Mouse (Mus musculus) retina, adult 2 months (tissue): ENCODE data around the gene Hsd17b1.

Source experiments
- DNase-seq: peaks from one replicate; pipeline ENCODE4 v3.0.0-alpha.2; 2012; ENCODE audit warnings: low read depth, low spot score

Hsd17b1 gene

DNA sequence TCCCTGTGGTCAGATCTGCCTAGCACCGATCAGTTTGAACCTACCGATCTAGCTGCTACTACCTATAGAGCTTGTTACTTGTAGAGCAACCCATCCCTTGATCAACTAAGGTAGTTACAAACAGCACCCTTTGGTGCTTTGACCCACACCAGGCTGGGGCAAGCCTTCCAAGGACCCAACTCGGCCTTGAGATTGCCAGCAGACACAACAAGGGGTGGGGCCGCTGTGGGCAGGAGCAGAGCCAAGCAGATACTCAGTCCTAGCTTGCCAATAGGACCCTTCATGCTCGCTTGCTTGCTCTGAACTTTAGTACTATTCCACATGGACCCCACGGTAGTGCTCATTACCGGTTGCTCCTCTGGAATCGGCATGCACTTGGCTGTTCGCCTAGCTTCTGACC lies at the start of gene Hsd17b1:
TSS of gene Hsd17b1 (plus strand) at position 291 of the 400 bp plus-strand sequence.
- DNase-seq = no peak

DNA sequence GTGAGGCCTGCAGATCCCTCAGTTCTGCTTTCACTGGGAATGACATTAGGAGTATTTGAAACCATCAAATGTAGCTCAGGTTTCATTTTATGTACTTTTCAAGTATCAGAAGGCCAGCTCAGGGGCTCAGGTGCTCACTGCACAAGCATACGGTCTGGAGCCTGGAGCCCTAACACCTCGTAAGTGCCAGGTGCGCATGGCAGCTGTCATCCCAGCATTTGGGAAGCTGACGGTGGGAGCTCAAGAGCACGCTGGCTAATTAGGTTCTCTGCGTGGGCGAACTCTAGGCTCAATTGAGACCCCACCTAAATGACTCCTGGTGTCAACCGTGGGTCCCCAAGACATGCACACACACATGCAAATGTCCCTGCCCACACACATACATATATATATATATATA lies 48.9 kb upstream of the Hsd17b1 start:
- no peak for DNase-seq

DNA sequence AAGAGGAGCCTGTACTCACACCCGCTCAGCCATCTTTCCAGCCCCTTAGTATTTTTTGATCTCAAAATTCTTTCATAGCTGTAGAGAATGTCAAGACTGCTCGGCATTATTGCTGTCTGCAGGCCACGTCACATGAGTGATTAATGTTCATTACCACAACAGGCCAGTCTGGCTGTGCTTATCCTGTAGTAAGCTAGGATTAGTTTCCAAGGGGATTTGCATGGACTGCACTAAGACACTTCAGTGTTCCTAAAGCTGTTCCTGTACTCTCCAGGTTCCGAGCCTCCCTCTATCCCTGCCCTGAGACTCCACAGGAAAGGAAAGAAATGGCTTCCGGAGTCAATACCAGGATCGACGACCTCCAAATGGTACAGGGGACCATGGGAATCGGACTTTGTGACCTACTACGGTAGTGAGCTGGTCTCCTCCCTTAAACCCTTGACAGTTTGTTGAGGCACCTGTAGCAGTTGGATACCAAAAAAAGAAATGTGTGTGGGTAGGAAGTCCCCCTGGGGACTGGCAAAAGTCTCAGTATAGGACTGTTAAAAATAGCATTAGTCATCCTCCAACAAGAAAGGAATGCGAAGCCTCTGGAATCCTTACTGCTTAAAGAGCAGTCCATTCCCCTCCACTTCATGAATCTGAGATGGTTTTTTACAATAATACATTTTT lies 47.9 kb upstream of the Hsd17b1 start:
- DNase-seq = peak; percentile 72

DNA sequence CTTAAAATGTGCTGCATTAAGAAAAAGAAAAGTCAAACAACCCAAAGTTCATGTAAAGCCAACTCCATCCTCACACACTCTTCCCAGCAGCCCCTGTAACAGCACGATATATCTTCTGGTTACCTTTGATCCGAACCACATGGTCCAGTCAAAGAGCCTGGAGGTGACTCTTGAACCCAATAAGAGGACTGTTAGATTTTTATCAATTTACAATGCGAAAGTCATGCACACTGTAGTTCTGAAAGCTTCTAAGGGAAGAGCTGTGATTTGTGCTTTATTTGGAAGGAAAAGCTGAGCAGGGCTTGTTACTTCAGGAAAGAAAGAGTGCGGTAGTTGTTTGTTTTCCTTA lies 47.4 kb upstream of the Hsd17b1 start:
- no peak for DNase-seq

DNA sequence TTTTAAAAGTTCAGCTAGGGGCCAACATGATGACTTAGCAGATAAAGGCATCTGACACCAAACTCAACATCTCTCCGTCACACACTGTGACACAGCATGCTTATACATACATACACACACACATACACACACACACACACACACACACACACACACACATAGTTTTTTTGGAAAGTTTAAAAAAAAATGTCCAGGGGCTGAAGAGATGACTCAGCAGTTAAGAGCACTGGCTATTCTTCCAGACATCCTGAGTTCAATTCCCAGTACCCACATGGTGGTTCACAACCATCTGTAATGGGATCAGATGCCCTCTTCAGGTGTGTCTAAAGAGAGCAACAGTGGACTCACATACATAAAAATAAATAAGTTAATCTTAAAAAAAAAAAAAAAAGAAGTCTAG lies 46.7 kb upstream of the Hsd17b1 start:
- no peak for DNase-seq

DNA sequence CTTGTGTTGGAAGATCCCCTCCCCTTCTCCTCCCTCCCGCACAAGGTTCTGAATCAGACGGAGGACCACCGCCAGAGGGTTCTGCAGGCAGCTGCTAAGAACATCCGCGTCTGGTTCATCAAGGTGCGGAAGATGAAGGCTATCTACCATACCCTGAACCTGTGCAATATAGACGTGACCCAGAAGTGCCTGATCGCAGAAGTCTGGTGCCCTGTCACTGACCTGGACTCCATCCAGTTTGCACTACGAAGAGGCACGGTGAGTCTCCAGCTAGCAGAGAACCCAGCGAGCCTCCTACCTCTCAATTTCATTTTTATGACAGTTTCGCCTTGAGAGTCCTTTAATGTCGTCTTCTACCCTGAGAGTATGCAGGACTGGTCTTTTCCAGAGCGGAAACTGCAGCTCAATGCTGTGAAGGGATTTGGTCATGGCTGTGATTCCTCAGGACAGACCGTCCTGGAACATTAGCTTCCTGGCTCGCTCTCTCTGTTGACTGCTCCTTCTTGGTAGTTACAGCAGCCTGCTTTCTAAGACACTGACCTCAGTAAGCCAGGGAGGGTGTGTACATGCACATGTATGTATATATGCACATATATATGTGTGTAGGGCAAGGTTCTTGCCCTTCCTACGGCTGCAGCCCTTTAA lies 44.2 kb upstream of the Hsd17b1 start:
- no peak for DNase-seq

DNA sequence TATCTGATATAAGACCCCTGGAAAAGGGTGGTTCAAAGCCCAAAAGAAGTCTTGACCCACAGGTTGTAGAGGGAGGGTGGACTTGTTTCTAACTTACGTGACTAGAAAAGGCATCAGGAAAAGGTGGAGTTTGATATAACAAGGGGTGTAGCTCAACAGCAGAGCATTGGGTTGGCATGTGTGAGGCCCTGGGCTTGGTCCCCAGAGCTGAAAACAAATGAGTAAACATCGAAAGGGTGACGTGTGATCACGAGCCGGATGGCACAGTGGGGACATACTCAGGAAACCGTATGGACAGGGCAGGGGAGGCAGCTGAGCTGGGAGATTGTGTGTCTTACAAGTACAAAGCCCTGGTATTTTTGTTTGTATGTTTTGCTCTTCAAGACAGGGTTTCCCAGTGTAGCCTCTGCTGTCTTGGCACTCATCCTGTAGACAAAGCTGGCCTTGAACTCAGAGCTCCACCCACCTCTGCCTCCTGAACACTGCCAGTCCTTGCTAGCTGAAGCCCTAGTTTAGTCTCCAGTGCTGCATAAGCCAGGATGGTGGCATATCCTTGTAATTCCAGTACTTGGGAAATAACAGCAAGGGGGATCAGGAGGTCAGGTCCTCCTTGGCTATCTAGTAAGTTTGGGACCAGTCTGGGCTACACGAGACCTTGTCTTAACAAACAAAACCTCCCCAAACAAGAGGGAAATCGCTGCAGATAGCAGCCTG lies 43.4 kb upstream of the Hsd17b1 start:
- DNase-seq = no peak

DNA sequence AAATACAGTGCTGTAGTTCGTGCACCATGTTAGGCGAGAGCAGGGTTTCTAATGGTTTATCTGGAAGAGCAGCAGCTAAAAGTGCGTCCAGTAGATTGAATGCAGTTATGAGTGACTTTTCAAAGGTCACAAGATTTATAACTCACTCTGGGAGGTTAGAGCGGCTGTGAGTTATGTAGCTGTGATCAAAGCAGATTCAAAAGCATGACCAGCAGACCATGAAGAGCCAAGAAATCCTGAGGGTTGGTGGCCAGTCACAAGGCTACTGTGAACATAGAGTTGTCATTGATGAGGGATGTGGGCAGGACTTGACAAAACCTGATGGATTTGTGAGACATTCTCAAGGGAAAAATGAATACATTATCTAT lies 42.9 kb upstream of the Hsd17b1 start:
- no peak for DNase-seq

DNA sequence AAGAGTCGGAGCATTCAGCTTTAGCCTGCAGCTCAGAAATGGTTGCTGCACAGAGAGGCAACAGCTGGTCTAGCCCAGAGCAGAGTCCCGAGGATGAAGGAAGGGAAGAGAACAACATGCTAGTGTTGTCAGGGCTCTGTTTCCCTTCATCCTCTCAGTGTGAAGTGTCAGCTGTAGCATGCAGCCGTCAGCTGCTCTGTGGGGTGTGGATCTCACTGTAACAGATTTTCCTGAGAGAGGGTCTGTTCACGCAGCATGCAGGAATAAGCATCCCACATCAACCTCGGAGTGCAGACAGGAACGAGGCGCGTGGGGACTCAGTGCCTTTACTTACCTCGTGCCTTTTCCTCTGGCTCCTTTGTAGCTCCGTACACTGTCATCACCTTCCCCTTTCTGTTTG lies 40.4 kb upstream of the Hsd17b1 start:
- no peak for DNase-seq

DNA sequence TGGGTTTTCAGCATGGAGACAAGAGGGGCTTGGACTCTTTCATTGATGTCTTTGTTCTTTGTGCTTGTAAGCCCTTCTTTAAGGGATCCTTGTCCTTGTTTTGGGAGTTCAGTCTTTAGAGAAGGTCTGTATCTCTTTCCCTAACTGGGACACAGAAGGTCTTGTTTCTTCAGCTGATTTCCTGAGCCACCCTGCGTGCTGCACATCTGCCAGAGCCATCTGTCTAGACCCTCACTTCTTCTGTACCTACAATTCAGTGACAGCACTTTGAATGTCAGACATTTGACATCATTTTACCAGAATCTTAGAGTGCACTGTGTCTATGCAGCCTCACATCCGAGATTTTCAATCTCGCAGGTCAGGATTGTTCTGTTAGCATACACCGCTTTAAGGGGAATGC lies 32.4 kb upstream of the Hsd17b1 start:
- no peak for DNase-seq

DNA sequence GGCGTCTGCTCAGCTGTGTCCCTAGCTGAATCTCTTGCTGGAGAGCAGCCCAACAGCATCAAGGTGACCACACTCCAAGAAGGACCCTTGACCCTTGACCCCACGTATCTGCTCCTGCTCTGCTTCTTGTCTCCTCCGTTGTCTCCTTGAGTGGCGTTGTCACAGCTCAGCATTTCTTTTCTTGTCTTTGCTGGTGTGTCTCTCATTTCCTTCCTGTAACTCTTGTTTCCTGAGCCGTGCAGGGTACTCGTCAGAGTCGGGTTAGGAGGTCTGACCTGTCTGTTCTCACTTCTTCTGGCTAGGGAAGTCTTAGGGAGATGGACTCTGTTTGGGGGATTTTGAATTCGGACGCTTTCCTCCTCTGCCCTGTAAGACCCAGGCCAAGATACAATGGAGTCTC lies 31.8 kb upstream of the Hsd17b1 start:
- no peak for DNase-seq

DNA sequence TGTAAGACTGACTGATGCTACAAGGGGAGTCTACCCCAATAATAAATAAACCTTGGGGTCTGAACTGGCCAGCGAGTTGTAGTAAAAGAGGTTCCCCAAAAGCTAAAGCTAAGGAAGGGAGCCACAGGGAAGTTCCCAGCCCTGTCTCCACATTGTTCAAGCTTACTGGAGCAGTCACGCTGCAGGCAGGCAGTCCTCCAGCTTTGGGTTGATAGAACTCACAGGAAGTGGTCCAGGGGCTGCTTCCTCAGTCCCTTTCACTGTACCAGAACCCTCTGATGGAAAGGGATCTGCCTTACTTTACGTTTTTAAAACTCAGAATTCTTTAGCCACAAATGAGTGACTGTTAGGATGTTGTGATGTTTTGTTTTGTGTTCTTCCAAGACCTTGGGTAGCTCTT lies 30.7 kb upstream of the Hsd17b1 start:
- DNase-seq = no peak

DNA sequence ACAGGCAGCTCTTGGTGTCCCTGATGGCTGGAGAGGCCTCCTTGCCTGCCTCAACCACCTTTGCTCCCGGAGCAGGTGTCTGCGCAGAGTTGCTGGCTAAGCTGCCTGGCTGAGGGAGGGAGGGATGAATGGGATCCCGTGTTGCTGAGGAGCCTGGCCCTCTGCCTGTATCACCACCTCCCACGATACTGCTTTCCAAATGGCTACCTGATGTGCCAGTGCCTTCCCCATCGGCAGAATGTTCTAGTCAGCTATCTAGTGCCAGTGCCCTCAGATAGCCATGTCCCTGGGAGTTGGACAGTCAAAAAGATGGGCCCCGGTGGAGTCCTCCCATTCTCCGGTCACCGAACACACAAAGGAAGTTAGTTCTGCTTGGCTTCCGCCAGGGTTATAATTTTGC lies 27.9 kb upstream of the Hsd17b1 start:
- no peak for DNase-seq

DNA sequence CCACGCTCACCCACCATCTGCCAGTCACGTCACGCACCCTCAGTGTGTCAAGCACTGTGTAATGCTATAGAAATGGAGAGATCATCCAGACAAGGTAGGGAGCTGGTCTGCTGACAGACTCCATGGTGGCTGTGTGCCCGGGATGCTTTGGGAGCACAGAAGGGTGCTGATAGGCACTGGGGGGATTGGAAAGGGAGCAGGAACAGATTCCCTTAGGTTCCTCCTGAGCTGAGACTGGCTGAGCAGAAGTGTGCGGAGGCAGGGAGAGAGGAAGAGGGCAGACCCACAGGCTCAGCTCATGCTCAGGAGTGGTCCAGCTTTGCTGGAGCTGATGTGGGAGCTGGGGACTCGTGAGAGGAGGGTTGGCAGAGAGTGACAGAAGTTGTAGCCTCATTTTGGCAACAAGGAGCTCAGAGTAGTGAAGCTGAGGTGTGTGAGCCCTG lies 27.1 kb upstream of the Hsd17b1 start:
- DNase-seq = no peak

DNA sequence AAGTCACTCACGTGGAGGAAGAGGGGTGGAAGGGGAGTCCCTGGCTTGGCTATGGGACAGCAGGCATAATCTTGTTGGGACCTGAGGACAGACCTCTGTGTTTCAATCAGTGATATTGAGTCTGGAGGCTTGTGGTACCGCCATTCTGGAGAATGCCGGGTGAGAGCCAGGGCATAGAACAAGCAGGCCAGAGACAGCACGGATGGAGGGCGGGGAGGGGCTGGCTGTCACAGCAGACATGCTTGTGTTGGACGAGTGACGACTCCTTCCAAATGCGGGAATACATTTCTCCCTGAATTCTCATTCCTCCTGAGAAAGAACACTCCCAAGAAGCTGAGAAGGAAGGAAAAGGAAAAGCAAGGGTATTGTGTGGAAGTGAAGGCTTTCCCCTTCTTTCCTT lies 26.6 kb upstream of the Hsd17b1 start:
- DNase-seq = no peak

DNA sequence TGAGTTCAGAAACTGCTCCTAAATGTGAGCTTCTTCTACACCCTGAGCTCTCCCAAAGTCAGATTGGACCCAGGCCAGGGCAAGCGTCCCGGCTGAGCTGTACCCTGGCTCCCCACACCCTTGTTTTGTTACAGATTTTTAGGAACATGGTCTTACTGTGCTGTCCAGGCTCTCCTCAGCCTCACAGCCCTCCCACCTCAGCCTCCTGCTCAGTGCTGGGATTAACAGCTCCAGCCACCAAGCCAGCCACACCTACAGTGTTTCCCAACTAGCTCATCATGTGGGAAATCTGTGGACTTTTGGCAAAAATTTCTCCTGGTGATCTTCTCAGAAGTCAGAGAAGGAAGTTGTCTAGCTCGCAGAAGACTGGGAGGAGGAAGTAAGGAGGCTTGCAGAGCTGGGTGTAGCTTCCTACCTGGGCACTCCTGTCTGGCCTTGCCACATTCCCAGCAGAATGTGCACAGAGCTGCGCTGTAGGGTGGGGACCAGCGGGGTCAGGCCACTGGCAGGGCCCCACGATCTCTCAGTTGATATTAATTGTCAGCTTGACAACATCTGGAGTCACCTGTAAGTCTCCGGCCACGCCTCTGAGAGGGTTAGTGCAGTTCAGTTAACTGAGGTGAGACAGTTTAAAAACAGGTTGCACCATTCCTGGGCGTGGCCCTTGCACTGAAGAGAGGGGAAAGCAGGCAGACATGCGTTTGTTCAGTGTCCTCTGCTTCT lies 25.3 kb upstream of the Hsd17b1 start:
- no peak for DNase-seq

DNA sequence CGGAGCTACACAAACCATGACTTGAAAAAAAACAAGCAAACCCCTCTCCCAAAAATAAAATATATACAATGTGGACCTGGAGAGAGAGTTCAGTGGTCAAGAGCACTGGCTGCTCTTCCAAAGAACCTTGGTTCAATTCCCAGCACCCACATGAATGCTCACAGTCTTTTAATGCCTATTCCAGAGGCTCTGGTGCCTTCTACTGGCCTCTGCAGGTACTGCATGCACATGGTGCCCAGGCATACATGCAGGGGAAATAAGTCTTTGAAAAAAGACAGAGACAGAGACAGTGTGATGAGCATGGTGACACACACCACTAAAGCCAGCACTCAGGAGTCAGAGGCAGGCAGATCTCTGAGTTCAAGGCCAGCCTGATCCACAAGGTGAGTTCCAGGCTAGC lies 24.2 kb upstream of the Hsd17b1 start:
- no peak for DNase-seq

DNA sequence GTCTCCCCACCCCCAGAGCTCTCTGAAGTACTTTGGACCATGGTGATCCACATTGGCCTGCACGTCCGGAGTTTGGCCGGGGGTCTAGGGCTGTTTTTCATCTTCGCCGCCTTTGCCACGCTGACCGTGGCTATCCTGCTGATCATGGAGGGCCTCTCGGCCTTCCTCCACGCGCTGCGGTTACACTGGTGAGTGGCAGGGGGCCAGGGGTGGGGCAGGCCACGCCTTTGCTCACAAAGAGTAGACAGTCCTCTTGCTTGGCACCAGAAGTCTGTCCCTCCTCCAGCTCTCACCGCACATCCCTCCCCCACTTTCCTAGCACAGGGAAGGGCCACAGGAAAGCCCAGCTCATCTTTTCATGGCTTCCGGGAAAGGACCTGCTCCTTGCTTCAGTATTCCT lies 22.8 kb upstream of the Hsd17b1 start:
- no peak for DNase-seq

DNA sequence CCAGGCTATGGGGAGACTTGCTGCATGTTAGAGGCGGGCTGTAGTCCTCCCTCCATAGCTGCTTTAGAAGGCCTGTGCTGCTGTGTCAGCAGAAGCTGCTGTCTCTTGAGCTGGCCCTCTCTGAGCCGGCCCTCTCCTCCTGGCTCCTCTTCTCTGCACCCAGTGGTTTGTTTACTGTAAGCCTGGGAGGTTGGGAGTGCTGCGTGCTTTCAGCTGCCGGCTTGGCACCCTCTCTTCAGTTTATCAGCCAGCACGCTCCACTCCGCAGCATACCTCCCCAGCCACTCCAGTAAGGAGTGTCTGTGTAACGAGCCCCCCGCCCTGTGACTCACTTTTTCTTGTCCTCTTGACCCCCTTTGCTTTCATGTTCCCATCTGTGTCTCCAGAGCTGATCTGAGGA lies 21.3 kb upstream of the Hsd17b1 start:
- no peak for DNase-seq

DNA sequence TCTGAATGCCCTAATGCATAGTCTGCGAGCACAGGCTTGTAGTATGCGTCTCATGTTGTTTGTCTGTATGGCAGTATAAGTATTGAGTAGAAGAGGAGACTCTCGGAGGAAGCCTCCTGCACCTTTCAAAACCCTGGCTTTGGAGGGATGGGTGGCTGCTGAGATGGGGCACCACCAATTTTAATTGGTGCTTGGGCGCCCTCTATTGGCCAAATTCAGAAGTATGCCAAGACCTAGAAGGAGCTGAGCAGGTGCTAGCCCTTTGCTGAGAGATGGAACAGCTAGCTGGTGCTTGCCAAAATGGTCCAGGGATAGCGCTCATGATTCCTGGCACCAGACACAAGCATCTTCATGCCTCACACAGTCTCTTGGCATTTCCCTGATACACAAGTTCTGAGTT lies 20.4 kb upstream of the Hsd17b1 start:
- peak; percentile 57 for DNase-seq

DNA sequence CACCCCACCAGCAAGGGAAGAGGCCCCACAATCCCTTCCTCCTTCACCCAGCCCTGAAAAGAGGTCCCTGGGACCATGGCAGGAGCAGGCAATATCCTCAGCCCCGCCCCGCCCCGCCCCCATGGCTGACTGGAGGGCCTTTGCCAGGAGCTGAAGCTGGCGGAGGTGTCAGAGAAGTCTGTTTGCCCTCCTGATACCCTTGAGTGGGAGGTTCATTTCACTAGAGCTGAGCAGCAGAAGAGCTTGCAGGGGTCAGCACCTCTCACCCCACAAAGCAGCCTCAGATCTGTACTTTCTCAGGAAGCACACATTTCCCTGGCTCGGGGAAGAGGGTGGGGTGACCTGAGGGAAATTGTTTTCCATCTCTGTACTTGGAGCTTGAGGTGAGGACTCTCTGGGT lies 19.5 kb upstream of the Hsd17b1 start:
- DNase-seq = no peak

DNA sequence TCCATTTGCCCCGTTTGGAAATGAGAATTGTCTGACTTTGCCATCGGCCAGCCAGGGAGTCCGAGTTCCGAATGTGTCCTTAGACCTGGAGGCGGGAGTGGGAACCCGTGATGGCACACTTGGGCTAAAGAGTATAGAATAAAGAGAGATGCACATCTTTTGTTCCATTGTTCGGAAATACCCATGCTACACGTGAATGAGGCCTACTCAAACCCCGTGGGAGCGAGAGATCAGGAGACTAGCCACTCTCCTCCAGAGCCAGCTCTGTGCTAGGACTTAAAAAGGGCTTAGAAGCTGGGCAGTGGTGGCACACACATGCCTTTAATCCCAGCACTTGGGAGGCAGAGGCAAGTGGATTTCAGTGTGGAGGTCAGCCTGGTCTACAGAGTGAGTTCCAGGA lies 18.7 kb upstream of the Hsd17b1 start:
- no peak for DNase-seq

DNA sequence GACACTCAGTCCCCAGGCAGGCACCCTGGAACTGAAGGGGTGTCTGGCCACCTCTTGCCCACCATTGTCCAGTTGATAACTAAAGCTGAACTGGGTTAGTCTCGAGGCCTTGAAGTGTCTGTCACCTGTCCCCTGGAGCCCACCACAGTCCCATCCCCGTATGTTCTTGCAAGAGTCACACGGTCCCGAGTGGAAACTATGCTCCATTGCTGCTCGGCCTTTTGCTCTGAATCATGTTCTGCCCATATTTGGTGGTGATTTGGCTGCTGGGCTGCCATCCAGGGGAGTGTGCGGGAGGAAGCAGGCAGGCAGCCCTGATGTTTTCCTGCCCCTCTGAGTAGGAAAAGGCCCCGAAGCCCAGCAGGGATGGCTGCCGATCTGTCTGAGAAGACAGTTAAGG lies 18.1 kb upstream of the Hsd17b1 start:
- no peak for DNase-seq
